Mouse (Mus musculus) brain, embryonic 14.5 days (tissue): Measurements from ENCODE around the gene Phkg1.

Experiments used
- CTCF ChIP-seq: fragments of 200-500 bp; IDR thresholded peaks from 2 replicates; pipeline ENCODE4 v1.5.1; 2012; ENCODE audit warnings: inconsistent platforms, mild to moderate bottlenecking, moderate library complexity, borderline replicate concordance; ENCODE audit not compliant: insufficient read depth, insufficient read length; ENCODE audit errors: extremely low read depth
- POLR2A ChIP-seq: fragments of 200-500 bp; IDR thresholded peaks from 2 replicates; pipeline ENCODE4 v1.6.1; 2012; ENCODE audit warnings: mild to moderate bottlenecking, inconsistent platforms, borderline replicate concordance; ENCODE audit not compliant: poor library complexity, insufficient read depth, insufficient read length, severe bottlenecking; ENCODE audit errors: extremely low read depth

- TF ChIP-seq POLR2A (no peak), CTCF (no peak)
Observed at GRCm38 (mm10) chr5:129862325-129862724, 36.0 kb downstream of the Phkg1 start.
